Comparison of ENCODE assay signal across 19 mouse cellular contexts in genomic region chr17:63758817-63759404, GRCm38 (mm10).
DNase-seq lines count a peak whose midpoint lies in the region; ATAC-seq and TF ChIP-seq lines count a peak whose summit lies in the region.
"Had no signal": no experiment of that assay in that cellular context is flagged by ENCODE, and none has a peak within 500 bp of the region (broad histone marks: within the 10 kb centered on the region; RNA-seq: fewer than 3 reads in every experiment).

No protein-coding gene starts in this region.

- H3K4me2 ChIP-seq in forebrain, embryonic 13.5 days: no peak overlapping the region
- no peak overlapping the region for H3K4me2 ChIP-seq in forebrain, embryonic 11.5 days (ENCODE audit: low read depth, low read length, severe bottlenecking)
- no peak overlapping the region for H3K4me2 ChIP-seq in midbrain, embryonic 16.5 days (ENCODE audit: low read length)

- no peaks in the 10 kb centered on the region for H3K36me3 ChIP-seq in forebrain, embryonic 13.5 days (ENCODE audit: poor library complexity, severe bottlenecking)
- H3K36me3 ChIP-seq in forebrain, embryonic 11.5 days (ENCODE audit: control insufficient read depth, insufficient read depth, low read length): no peaks in the 10 kb centered on the region
- H3K36me3 ChIP-seq in midbrain, embryonic 16.5 days (ENCODE audit: control insufficient read depth, insufficient read depth, low read length): no peaks in the 10 kb centered on the region
- H3K36me3 ChIP-seq: embryonic facial prominence, embryonic 10.5 days; limb, embryonic 10.5 days had no signal

- no peak for TF ChIP-seq CTCF in layer of hippocampus, adult 2 months (conservative IDR thresholded peaks at IDR 0.05)
- no peak for TF ChIP-seq CTCF in brain, embryonic 14.5 days (IDR thresholded peaks at IDR 0.05; ENCODE audit: borderline replicate concordance, extremely low read depth, insufficient read depth, insufficient read length)

- ATAC-seq in forebrain, embryonic 13.5 days: 0 out of 2 replicates have a peak, but pooled peaks have one; percentile 41
- no peak for ATAC-seq in forebrain, embryonic 11.5 days (replicated peaks; ENCODE audit: low FRiP score)
- ATAC-seq in midbrain, embryonic 16.5 days: peak; percentile 42; the same call in 1 of the 2 replicates
- ATAC-seq: forebrain, embryonic 16.5 days had no signal

- H3K4me3 ChIP-seq in forebrain, embryonic 13.5 days: no peak overlapping the region
- no peak overlapping the region for H3K4me3 ChIP-seq in forebrain, embryonic 11.5 days (ENCODE audit: low read depth, low read length)
- no peak overlapping the region for H3K4me3 ChIP-seq in layer of hippocampus, adult 2 months
- no peak overlapping the region for H3K4me3 ChIP-seq in midbrain, embryonic 16.5 days (ENCODE audit: low read depth, low read length)
- H3K4me3 ChIP-seq: embryonic facial prominence, embryonic 10.5 days; left cerebral cortex, adult 2 months; limb, embryonic 10.5 days had no signal

- no peaks in the 10 kb centered on the region for H3K4me1 ChIP-seq in forebrain, embryonic 13.5 days
- no peaks in the 10 kb centered on the region for H3K4me1 ChIP-seq in forebrain, embryonic 11.5 days (replicated peaks; ENCODE audit: control insufficient read depth, insufficient read depth, low read length)
- H3K4me1 ChIP-seq in midbrain, embryonic 16.5 days (ENCODE audit: control insufficient read depth, insufficient read depth, low read length): peaks cover 3% of the 10 kb centered on the region; the same call in 1 of the 2 replicates
- H3K4me1 ChIP-seq: embryonic facial prominence, embryonic 10.5 days; limb, embryonic 10.5 days had no signal

- H3K27me3 ChIP-seq in forebrain, embryonic 13.5 days: no peaks in the 10 kb centered on the region
- H3K27me3 ChIP-seq in forebrain, embryonic 11.5 days (ENCODE audit: control insufficient read depth, insufficient read depth, low read length): no peaks in the 10 kb centered on the region
- H3K27me3 ChIP-seq in midbrain, embryonic 16.5 days (ENCODE audit: control insufficient read depth, insufficient read depth, low read depth, low read length): no peaks in the 10 kb centered on the region

- H3K9me3 ChIP-seq in forebrain, embryonic 13.5 days (replicated peaks): no peaks in the 10 kb centered on the region
- no peaks in the 10 kb centered on the region for H3K9me3 ChIP-seq in forebrain, embryonic 11.5 days (ENCODE audit: control insufficient read depth, low read length)
- H3K9me3 ChIP-seq in midbrain, embryonic 16.5 days (replicated peaks; ENCODE audit: control insufficient read depth, low read length, poor library complexity, severe bottlenecking): peaks cover 3% of the 10 kb centered on the region
- H3K9me3 ChIP-seq: embryonic facial prominence, embryonic 10.5 days; limb, embryonic 10.5 days had no signal

- WGBS in forebrain, embryonic 13.5 days: 78% methylated on average over 7 of the region's 7 CpGs
- WGBS in forebrain, embryonic 11.5 days: 89% methylated on average over 7 of the region's 7 CpGs
- 48% methylated on average over 7 of the region's 7 CpGs for WGBS in midbrain, embryonic 16.5 days

- H3K27ac ChIP-seq in forebrain, embryonic 13.5 days: no peak overlapping the region; the same call in 1 of the 2 replicates
- no peak overlapping the region for H3K27ac ChIP-seq in forebrain, embryonic 11.5 days (ENCODE audit: low read depth, low read length)
- no peak overlapping the region for H3K27ac ChIP-seq in layer of hippocampus, adult 2 months
- H3K27ac ChIP-seq in midbrain, embryonic 16.5 days (ENCODE audit: low read length): peak overlapping the region; percentile 31
- H3K27ac ChIP-seq: embryonic facial prominence, embryonic 10.5 days; left cerebral cortex, adult 2 months; limb, embryonic 10.5 days; stomach, postnatal 0 days had no signal

- DNase-seq in forebrain, embryonic 11.5 days (ENCODE audit: low spot score): no peak
- peak; percentile 4 to 13 for DNase-seq in layer of hippocampus, postnatal 10 days (ENCODE audit: low spot score in 2 of 2)
- DNase-seq in layer of hippocampus, adult 2 months (ENCODE audit: low spot score in 2 of 2): no peak
- peak; percentile 52 for DNase-seq in brain, embryonic 14.5 days (ENCODE audit: low read depth)
- DNase-seq in embryo, embryonic 11 days: no peak
- DNase-seq: B cell, adult 2 months; gastrocnemius, postnatal 36 days; kidney, adult 18-20 months; kidney, postnatal 10 days; lung, adult 18-20 months; lung, postnatal 14 days; right cerebral cortex, postnatal 4 days had no signal

- TF ChIP-seq POLR2A in brain, embryonic 14.5 days (IDR thresholded peaks at IDR 0.05; ENCODE audit: borderline replicate concordance, extremely low read depth, insufficient read depth, insufficient read length, poor library complexity, severe bottlenecking): no peak

- H3K9ac ChIP-seq in forebrain, embryonic 13.5 days: no peak overlapping the region
- no peak overlapping the region for H3K9ac ChIP-seq in forebrain, embryonic 11.5 days (ENCODE audit: low read length)
- H3K9ac ChIP-seq in midbrain, embryonic 16.5 days (ENCODE audit: low read depth, low read length): no peak overlapping the region

Comparison
In these comparisons a context has a peak if more than half of its experiments do, and no peak if none do; other contexts are left out.
1. DNase-seq: peak in layer of hippocampus, postnatal 10 days (2 of 2) and brain, embryonic 14.5 days (single experiment); none in forebrain, embryonic 11.5 days (single experiment), layer of hippocampus, adult 2 months (0 of 2) and embryo, embryonic 11 days (single experiment).